Mouse (Mus musculus) testis, adult 2 months (tissue): ENCODE measurements around the gene Mymx. TPM values are rescaled to one million over a fixed set of nuclear protein-coding genes. Genes with fewer than 3 reads are reported as not detected.

Experiments
- H3K27ac ChIP-seq: fragments of 200-500 bp; 2 replicates; pipeline ENCODE4 v1.5.1; 2012; ENCODE audit warnings: low read depth, low read length; ENCODE audit not compliant: control insufficient read depth, insufficient read depth
- H3K27me3 ChIP-seq: fragments of 200-500 bp; 2 replicates; pipeline ENCODE4 v1.6.1; 2012; ENCODE audit warnings: mild to moderate bottlenecking, low read length, moderate library complexity; ENCODE audit not compliant: control insufficient read depth, insufficient read depth
- H3K36me3 ChIP-seq: fragments of 200-500 bp; 2 replicates; pipeline ENCODE4 v1.6.1; 2012; ENCODE audit warnings: mild to moderate bottlenecking, low read length; ENCODE audit not compliant: control insufficient read depth, insufficient read depth
- H3K4me1 ChIP-seq: fragments of 200-500 bp; 2 replicates; pipeline ENCODE4 v1.6.1; 2012; ENCODE audit warnings: low read length; ENCODE audit not compliant: control insufficient read depth, insufficient read depth
- H3K4me3 ChIP-seq: fragments of 200-500 bp; 2 replicates; pipeline ENCODE4 v1.5.1; 2012; ENCODE audit warnings: low read depth, mild to moderate bottlenecking, low read length, moderate library complexity, mixed read lengths; ENCODE audit not compliant: control insufficient read depth
- CTCF ChIP-seq: fragments of 200-500 bp; IDR thresholded peaks from 2 replicates; pipeline ENCODE4 v1.5.1; 2012; ENCODE audit warnings: low read depth, mild to moderate bottlenecking, inconsistent platforms, low read length, moderate library complexity; ENCODE audit not compliant: control insufficient read depth, insufficient read depth, insufficient replicate concordance
- POLR2A ChIP-seq: fragments of 200-500 bp; IDR thresholded peaks from 2 replicates; pipeline ENCODE4 v1.6.1; 2012; ENCODE audit warnings: low read depth, mild to moderate bottlenecking, inconsistent platforms, low read length, moderate library complexity; ENCODE audit not compliant: control insufficient read depth
- polyA plus RNA-seq: library from polyadenylated mRNA; depleted of rRNA; stranded (reverse); fragments of >200 nt; gene quantifications from 2 replicates; pipeline ENCODE4 v1.2.3, GENCODE M21; 2012

Gene Mymx
- polyA plus RNA-seq, 1 experiment: 3.4 TPM

DNA sequence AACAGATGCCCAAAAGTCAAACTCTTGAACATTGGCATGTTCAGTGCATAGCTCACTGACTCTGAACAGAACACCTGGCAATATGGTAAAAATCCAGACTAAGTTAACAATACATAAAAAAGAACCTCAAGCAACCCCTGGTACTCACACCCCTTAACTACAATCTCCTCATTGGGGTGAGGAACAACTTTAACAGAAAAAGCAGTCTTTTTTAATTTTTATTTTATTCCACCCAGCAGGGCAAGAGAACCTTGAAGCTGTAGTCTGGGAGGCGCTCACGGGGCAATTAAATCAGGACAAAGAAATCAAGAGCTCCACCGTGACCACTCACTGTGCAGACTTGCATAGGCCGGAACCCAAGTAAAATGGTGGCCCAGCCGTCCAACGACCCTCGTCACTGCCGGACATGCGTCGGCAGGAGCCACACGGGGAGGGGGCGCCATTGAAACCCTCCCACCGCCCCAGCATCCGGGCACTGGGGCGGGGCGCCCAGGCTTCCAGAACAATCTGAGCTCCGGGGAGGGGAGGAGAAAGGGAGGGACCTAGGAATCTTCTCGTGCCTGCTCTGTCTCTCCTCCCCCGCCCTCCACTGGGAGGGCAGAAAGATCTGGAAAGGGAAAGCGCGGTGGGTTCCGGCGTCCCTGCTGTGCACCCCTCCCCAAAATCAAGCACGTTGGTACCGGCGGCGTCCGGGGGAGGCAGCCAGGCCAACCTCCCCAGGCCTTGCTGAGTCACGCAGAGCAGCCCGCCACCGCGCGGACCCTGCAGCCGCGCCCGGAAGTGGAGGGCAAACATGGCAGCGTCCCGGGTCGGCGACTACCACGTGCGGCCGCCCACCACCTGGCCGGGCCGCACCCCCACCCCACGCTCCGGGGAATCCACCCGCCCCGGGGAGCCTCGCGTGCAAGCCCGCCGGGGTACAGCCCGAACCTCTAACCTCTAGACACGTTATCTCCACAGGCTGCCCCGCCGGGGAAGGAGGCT is 29.5 kb downstream of the Mymx start:
- peaks cover 11% of the 10 kb centered on the region for H3K4me1 ChIP-seq
- H3K36me3 ChIP-seq: peaks cover 4% of the 10 kb centered on the region
- TF ChIP-seq CTCF (no peak), POLR2A (no peak)
- peak overlapping the region; percentile 90 for H3K4me3 ChIP-seq
- H3K27me3 ChIP-seq: no peaks in the 10 kb centered on the region
- peak overlapping the region; percentile 88 for H3K27ac ChIP-seq

GRCm38 (mm10) chr17:45569999-45570398 is 31.9 kb downstream of the Mymx start:
- Histone ChIP-seq H3K27me3 (no peaks in the 10 kb centered on the region), H3K4me1 (peaks cover 13% of the 10 kb centered on the region), H3K4me3 (no peak overlapping the region), H3K27ac (no peak overlapping the region), H3K36me3 (peaks cover 4% of the 10 kb centered on the region)
- TF ChIP-seq POLR2A (no peak), CTCF (no peak)

DNA sequence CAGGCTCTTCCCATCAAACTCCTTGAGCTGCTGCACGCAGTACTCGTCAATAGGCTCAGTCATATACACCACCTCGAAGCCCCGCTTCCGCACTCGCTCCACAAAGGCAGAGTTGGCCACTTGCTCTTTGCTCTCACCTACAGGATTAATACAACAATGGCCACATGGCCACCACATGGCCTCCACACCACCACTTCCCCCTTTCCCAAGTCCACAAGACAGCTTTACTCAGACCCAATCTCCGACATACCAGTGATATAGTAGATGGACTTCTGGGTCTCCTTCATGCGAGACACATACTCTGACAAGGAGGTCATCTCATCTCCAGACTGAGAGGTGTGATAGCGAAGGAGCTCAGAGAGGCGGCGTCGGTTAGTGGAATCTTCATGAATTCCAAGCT is 32.9 kb downstream of the Mymx start:
- Histone ChIP-seq H3K27ac (no peak overlapping the region), H3K4me1 (peaks cover 14% of the 10 kb centered on the region), H3K27me3 (no peaks in the 10 kb centered on the region), H3K4me3 (no peak overlapping the region), H3K36me3 (peaks cover 4% of the 10 kb centered on the region)
- TF ChIP-seq CTCF (no peak), POLR2A (no peak)

GRCm38 (mm10) chr17:45567162-45567601 is 34.7 kb downstream of the Mymx start:
- no peak for TF ChIP-seq CTCF
- no peak for TF ChIP-seq POLR2A
- H3K27ac ChIP-seq: no peak overlapping the region
- H3K4me1 ChIP-seq: peaks cover 9% of the 10 kb centered on the region
- no peak overlapping the region for H3K4me3 ChIP-seq
- no peaks in the 10 kb centered on the region for H3K27me3 ChIP-seq
- H3K36me3 ChIP-seq: peaks cover 4% of the 10 kb centered on the region

DNA sequence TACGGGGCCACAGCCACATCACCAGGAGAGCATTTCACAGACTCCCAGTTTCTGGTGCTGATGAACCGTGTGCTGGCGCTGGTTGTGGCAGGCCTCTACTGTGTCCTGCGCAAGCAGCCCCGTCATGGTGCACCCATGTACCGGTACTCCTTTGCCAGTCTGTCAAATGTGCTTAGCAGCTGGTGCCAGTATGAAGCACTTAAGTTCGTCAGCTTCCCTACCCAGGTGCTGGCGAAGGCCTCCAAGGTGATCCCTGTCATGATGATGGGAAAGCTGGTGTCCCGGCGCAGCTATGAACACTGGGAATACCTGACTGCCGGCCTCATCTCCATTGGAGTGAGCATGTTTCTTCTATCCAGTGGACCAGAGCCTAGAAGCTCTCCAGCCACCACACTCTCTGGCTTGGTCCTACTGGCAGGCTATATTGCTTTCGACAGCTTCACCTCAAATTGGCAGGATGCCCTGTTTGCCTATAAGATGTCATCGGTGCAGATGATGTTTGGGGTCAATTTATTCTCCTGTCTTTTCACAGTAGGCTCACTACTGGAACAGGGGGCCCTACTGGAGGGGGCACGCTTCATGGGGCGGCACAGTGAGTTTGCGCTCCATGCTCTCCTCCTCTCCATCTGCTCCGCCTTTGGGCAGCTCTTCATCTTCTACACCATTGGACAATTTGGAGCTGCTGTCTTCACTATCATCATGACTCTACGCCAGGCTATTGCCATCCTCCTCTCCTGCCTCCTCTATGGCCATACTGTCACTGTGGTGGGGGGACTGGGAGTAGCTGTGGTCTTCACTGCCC is 35.3 kb downstream of the Mymx start:
- H3K36me3 ChIP-seq: peaks cover 4% of the 10 kb centered on the region
- no peak overlapping the region for H3K4me3 ChIP-seq
- no peak for TF ChIP-seq POLR2A
- TF ChIP-seq CTCF: no peak
- peaks cover 9% of the 10 kb centered on the region for H3K4me1 ChIP-seq
- no peaks in the 10 kb centered on the region for H3K27me3 ChIP-seq
- no peak overlapping the region for H3K27ac ChIP-seq

DNA sequence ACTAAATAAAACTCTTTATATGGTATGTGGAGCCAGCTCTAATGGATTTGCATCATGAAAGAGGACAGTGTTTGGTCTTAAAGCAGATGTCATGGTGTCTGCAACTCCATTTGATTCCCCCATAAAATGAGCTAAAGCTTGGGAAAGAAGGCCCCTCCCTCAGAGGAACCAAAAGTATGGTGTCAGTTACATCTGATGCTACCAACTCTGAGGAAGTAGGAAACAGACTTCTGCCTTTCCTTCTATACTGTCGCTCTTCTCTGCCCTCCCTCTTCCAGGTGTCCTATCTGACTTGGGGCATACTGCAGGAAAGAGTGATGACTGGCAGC is 35.9 kb downstream of the Mymx start:
- TF ChIP-seq POLR2A (no peak), CTCF (no peak)
- peaks cover 9% of the 10 kb centered on the region for H3K4me1 ChIP-seq
- no peak overlapping the region for H3K4me3 ChIP-seq
- peaks cover 4% of the 10 kb centered on the region for H3K36me3 ChIP-seq
- no peaks in the 10 kb centered on the region for H3K27me3 ChIP-seq
- no peak overlapping the region for H3K27ac ChIP-seq

GRCm38 (mm10) chr17:45565103-45565502 is 36.8 kb downstream of the Mymx start:
- H3K36me3 ChIP-seq: no peaks in the 10 kb centered on the region; the same call in none of the 2 replicates
- TF ChIP-seq POLR2A (no peak), CTCF (no peak)
- no peak overlapping the region for H3K27ac ChIP-seq
- no peaks in the 10 kb centered on the region for H3K27me3 ChIP-seq
- H3K4me1 ChIP-seq: peaks cover 9% of the 10 kb centered on the region
- no peak overlapping the region for H3K4me3 ChIP-seq
